14 mouse cellular contexts compared by ENCODE assay signal in the genomic region with DNA sequence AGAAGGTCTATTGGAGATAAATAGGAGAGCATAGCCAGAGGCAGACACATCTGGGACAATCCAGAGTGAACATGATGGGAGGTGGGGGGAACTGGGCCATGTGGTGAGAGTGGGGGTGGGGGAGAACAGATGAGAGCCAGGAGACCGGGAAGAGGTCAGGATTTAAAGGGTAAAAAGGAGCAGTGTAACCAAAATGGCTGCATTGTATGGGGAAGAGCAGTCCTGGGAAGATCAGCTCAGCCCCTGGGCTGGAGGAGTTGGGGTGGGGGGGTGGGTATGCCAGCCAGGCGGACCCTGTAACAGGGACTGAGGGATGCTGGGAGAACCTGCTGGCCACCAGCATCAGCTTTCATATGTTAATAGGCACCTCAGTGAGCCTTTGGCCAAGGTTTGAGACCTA.
"Had no signal": no experiment of that assay in that cellular context is flagged by ENCODE, and none has a peak within 500 bp of the region (broad histone marks: within the 10 kb centered on the region; RNA-seq: fewer than 3 reads in every experiment).

No protein-coding gene starts in this region.

- H3K27me3 ChIP-seq: limb, embryonic 12.5 days; limb, embryonic 15.5 days had no signal

- H3K27ac ChIP-seq: limb, embryonic 15.5 days; liver, embryonic 14.5 days; macrophage had no signal

- H3K9ac ChIP-seq: limb, embryonic 12.5 days; limb, embryonic 15.5 days; liver, embryonic 14.5 days; liver, postnatal 0 days; lung, embryonic 14.5 days had no signal

- H3K4me2 ChIP-seq: limb, embryonic 12.5 days; limb, embryonic 15.5 days; liver, embryonic 11.5 days; lung, embryonic 14.5 days had no signal

- ATAC-seq: liver, postnatal 0 days; lung, postnatal 0 days had no signal

- H3K36me3 ChIP-seq: limb, embryonic 12.5 days; limb, embryonic 15.5 days had no signal

- H3K9me3 ChIP-seq: limb, embryonic 12.5 days; limb, embryonic 15.5 days had no signal

- H3K4me3 ChIP-seq: limb, embryonic 12.5 days; limb, embryonic 15.5 days had no signal

- DNase-seq: kidney, adult 2 months; kidney, postnatal 10 days; kidney, postnatal 36 days; left cerebral cortex, postnatal 4 days; liver, postnatal 0 days; thymus, adult 18-20 months; thymus, postnatal 36 days had no signal
